Mouse (Mus musculus) liver, adult 2 months (tissue): ENCODE results near the gene Zfp473.

ENCODE experiments used
- CTCF ChIP-seq: fragments of 200-500 bp; IDR thresholded peaks from 2 replicates; pipeline ENCODE4 v1.5.1; 2011; ENCODE audit warnings: low read depth, low read length, control low read depth
- POLR2A ChIP-seq: fragments of 200-500 bp; IDR thresholded peaks from 2 replicates; pipeline ENCODE4 v1.6.1; 2011; ENCODE audit warnings: low read length, control low read depth; ENCODE audit not compliant: insufficient read depth; ENCODE audit errors: extremely low read depth

DNA sequence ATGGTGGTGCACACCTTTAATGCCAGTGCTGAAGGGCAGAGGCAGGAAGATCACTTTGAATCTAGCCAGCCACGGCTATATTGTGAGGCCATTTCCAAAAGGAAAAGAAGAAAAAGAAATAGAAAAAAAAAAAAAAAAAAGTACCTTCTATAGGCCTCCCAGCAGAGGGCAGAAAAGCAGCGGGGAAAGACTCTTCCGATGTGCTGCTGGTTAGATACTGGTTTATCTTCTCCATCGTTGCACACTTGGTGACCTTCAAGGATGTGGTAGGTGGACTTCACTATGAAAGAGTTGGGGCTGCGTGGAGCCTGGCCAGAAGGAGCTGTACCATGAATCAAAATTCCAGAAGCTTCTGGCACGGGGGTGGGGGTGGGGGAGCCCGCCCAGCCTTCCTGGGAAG lies 26.5 kb downstream of the Zfp473 start:
- TF ChIP-seq CTCF (peak; percentile 12; the same call in 1 of the 2 replicates), POLR2A (no peak)
